Mouse (Mus musculus): ENCODE results near the gene Gm47283. TPM values are rescaled to one million over a fixed set of nuclear protein-coding genes. Genes with fewer than 3 reads are reported as not detected.

Gene Gm47283
- polyA plus RNA-seq (2015; fragmentation: Illumina TruSeq; extraction: RNeasy Lipid Tissue Mini Kit (QIAGEN cat#74804); ENCODE audit: insufficient read depth, low replicate concordance), result not detected

GRCm38 (mm10) chrY:90784438-90784837, at the start of gene Gm47283:
Gm47283 (plus strand) TSS chrY:90784738.

GRCm38 (mm10) chrY:90754721-90755120, 29.8 kb upstream of the Gm47283 start, which contains the start of gene Gm21860:
Gm21860 (minus strand) TSS chrY:90754821.

DNA sequence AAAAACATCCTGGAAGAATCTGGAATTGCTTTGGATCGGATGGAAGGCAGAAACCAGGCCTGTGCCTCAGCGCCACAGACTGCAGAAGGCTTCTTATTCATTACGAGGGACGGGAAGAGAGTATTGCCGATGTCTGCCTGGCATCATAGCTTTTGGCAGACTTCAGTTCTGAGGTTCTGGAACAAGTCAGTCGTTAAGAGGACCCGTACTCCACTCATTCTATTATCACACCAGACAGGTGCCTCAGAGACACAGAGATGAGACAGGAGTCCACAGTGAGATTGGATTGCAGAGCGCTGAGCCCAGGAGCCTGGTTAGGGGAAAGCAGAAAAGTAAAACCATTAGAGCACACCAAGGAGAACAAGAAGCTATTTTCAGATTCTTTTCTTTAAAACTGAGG, 54.5 kb downstream of the Gm47283 start, which contains the start of gene Gm21748:
Gene Gm21748 (minus strand): TSS at position 101 of the 400 bp plus-strand sequence.

Other genes starting within 250 kb of the Gm47283 start
- not detected for gene Gm21860, start 29.9 kb upstream of the Gm47283 start, polyA plus RNA-seq (2015; fragmentation: Illumina TruSeq; extraction: RNeasy Lipid Tissue Mini Kit (QIAGEN cat#74804); ENCODE audit: insufficient read depth, low replicate concordance)
- not detected for gene Gm21748, start 54.4 kb downstream of the Gm47283 start, polyA plus RNA-seq (2015; fragmentation: Illumina TruSeq; extraction: RNeasy Lipid Tissue Mini Kit (QIAGEN cat#74804); ENCODE audit: insufficient read depth, low replicate concordance)

All from spleen, adult 10 weeks (tissue).